In the genomic region with DNA sequence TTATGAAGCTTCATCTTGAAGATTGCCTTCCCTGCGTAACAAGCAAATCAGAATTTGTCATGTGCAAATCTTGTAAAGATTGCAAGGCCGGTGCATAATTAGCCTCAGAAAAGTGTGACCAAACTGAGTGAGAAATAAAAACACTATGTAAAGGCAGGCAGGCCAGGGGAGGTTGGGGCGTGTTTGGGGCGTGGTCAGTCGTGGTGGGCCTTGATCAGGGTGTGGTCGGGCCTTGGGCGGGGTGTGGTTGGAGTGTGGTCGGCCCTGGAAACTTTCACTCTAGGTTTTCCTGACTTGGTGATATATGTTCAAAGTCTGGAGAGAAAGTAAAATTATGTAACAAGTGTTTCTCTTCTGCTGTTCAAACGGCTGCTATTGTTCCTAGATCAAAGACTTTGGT, we compare ENCODE assay signal across 9 mouse cellular contexts.
DNase-seq lines count a peak whose midpoint lies in the region; ATAC-seq and TF ChIP-seq lines count a peak whose summit lies in the region.
"Had no signal": no experiment of that assay in that cellular context is flagged by ENCODE, and none has a peak within 500 bp of the region (broad histone marks: within the 10 kb centered on the region; RNA-seq: fewer than 3 reads in every experiment).

No protein-coding gene starts in this region.

- WGBS in lung, embryonic 14.5 days = 48% methylated on average over 9 of the region's 9 CpGs
- 24% methylated on average over 9 of the region's 9 CpGs for WGBS in liver, embryonic 12.5 days (ENCODE audit: insufficient replicate concordance)
- 79% methylated on average over 9 of the region's 9 CpGs for whole genome bisulfite sequencing in hindbrain, embryonic 12.5 days

- H3K9me3 ChIP-seq in lung, embryonic 14.5 days (ENCODE audit: low read depth, low read length) = no peaks in the 10 kb centered on the region
- no peaks in the 10 kb centered on the region for H3K9me3 ChIP-seq in liver, embryonic 12.5 days (replicated peaks)
- no peaks in the 10 kb centered on the region for H3K9me3 ChIP-seq in hindbrain, embryonic 12.5 days (replicated peaks)
- H3K9me3 ChIP-seq: neural tube, embryonic 12.5 days had no signal

- no peak overlapping the region for H3K4me3 ChIP-seq in lung, embryonic 14.5 days (ENCODE audit: low read depth, low read length)
- H3K4me3 ChIP-seq in liver, embryonic 12.5 days = peak overlapping the region; percentile 41
- H3K4me3 ChIP-seq in hindbrain, embryonic 12.5 days = no peak overlapping the region
- H3K4me3 ChIP-seq: neural tube, embryonic 12.5 days had no signal

- no peak overlapping the region for H3K27ac ChIP-seq in lung, embryonic 14.5 days (ENCODE audit: low read depth)
- peak overlapping the region; percentile 81 for H3K27ac ChIP-seq in liver, embryonic 12.5 days
- H3K27ac ChIP-seq in hindbrain, embryonic 12.5 days = no peak overlapping the region
- H3K27ac ChIP-seq: neural tube, embryonic 12.5 days had no signal

- no peak overlapping the region for H3K9ac ChIP-seq in lung, embryonic 14.5 days
- peak overlapping the region; percentile 49 for H3K9ac ChIP-seq in liver, embryonic 12.5 days
- no peak overlapping the region for H3K9ac ChIP-seq in hindbrain, embryonic 12.5 days
- H3K9ac ChIP-seq: neural tube, embryonic 12.5 days had no signal

- ATAC-seq in lung, embryonic 14.5 days (ENCODE audit: insufficient read depth) = 0 out of 2 replicates have a peak, but pooled peaks have one; percentile 52
- ATAC-seq in liver, embryonic 12.5 days = peak; percentile 95
- ATAC-seq in neutrophil, adult 5-6 weeks (ENCODE audit: extremely low read depth, insufficient number of reproducible peaks, low FRiP score, poor library complexity, severe bottlenecking) = 0 out of 2 replicates have a peak, but pooled peaks have one; percentile 34
- no peak for ATAC-seq in hindbrain, embryonic 12.5 days (ENCODE audit: low FRiP score)

- no peaks in the 10 kb centered on the region for H3K27me3 ChIP-seq in lung, embryonic 14.5 days (ENCODE audit: insufficient read depth, low read length)
- H3K27me3 ChIP-seq in liver, embryonic 12.5 days (replicated peaks) = peaks cover 13% of the 10 kb centered on the region
- H3K27me3 ChIP-seq in hindbrain, embryonic 12.5 days = no peaks in the 10 kb centered on the region
- H3K27me3 ChIP-seq: neural tube, embryonic 12.5 days had no signal

- H3K4me2 ChIP-seq in lung, embryonic 14.5 days = peak overlapping the region; percentile 37
- peak overlapping the region; percentile 74 for H3K4me2 ChIP-seq in liver, embryonic 12.5 days
- no peak overlapping the region for H3K4me2 ChIP-seq in hindbrain, embryonic 12.5 days (replicated peaks)
- H3K4me2 ChIP-seq: neural tube, embryonic 12.5 days had no signal

- no peaks in the 10 kb centered on the region for H3K36me3 ChIP-seq in lung, embryonic 14.5 days (ENCODE audit: insufficient read depth)
- no peaks in the 10 kb centered on the region for H3K36me3 ChIP-seq in liver, embryonic 12.5 days
- no peaks in the 10 kb centered on the region for H3K36me3 ChIP-seq in hindbrain, embryonic 12.5 days
- H3K36me3 ChIP-seq: neural tube, embryonic 12.5 days had no signal

- peak; percentile 19 for DNase-seq in lung, embryonic 14.5 days
- DNase-seq in lung, postnatal 14 days = no peak
- DNase-seq in cerebellum, postnatal 14 days = no peak
- no peak for DNase-seq in layer of hippocampus, postnatal 36 days
- DNase-seq in embryo, embryonic 10 days (ENCODE audit: low spot score) = no peak

- H3K4me1 ChIP-seq in lung, embryonic 14.5 days (ENCODE audit: insufficient read depth) = peaks cover 18% of the 10 kb centered on the region
- peaks cover 40% of the 10 kb centered on the region for H3K4me1 ChIP-seq in liver, embryonic 12.5 days
- H3K4me1 ChIP-seq in hindbrain, embryonic 12.5 days = peaks cover 14% of the 10 kb centered on the region

- no peak for TF ChIP-seq CTCF in lung, embryonic 14.5 days (IDR thresholded peaks at IDR 0.05; ENCODE audit: low read depth)
